Mouse (Mus musculus) intestine, embryonic 14.5 days (tissue): Measurements from ENCODE around the gene Nmt1. TPM values are rescaled to one million over a fixed set of nuclear protein-coding genes. Genes with fewer than 3 reads are reported as not detected.

Source experiments
- ATAC-seq: fragments of 200-750 bp; cut with Nextera tagmentation; replicated peaks from 2 replicates; pipeline ENCODE4 v1.8.0; 2017; ENCODE audit warnings: low read depth, moderate number of reproducible peaks, moderate TSS enrichment, moderate library complexity; ENCODE audit not compliant: low FRiP score, low TSS enrichment
- DNase-seq: peaks from one replicate; pipeline ENCODE4 v3.0.0-alpha.2; 2018; ENCODE audit warnings: low spot score
- H3K27ac ChIP-seq: fragments of 300-500 bp; sonication (generic); 2 replicates; pipeline ENCODE4 v1.5.1; 2014; ENCODE audit warnings: low read depth, mild to moderate bottlenecking, control low read depth
- H3K27me3 ChIP-seq: fragments of 300-500 bp; sonication (generic); replicated peaks from 2 replicates; pipeline ENCODE4 v1.6.1; 2014; ENCODE audit warnings: low read length, control low read depth; ENCODE audit not compliant: control insufficient read depth, insufficient read depth
- H3K36me3 ChIP-seq: fragments of 300-500 bp; sonication (generic); 2 replicates; pipeline ENCODE4 v1.6.1; 2014; ENCODE audit warnings: low read length, control low read depth; ENCODE audit not compliant: control insufficient read depth, insufficient read depth
- H3K4me1 ChIP-seq: fragments of 300-500 bp; sonication (generic); replicated peaks from 2 replicates; pipeline ENCODE4 v1.6.1; 2014; ENCODE audit warnings: low read length, control low read depth, mixed read lengths; ENCODE audit not compliant: control insufficient read depth, insufficient read depth
- H3K4me2 ChIP-seq: fragments of 300-500 bp; sonication (generic); 2 replicates; pipeline ENCODE4 v1.6.1; 2014; ENCODE audit warnings: low read length
- H3K4me3 ChIP-seq: fragments of 300-500 bp; sonication (generic); 2 replicates; pipeline ENCODE4 v1.5.1; 2014; ENCODE audit warnings: low read depth, low read length, control low read depth, mixed read lengths
- H3K9ac ChIP-seq: fragments of 300-500 bp; sonication (generic); 2 replicates; pipeline ENCODE4 v1.6.1; 2014; ENCODE audit warnings: mild to moderate bottlenecking, low read length
- H3K9me3 ChIP-seq: fragments of 300-500 bp; sonication (generic); 2 replicates; pipeline ENCODE4 v1.6.1; 2016; ENCODE audit warnings: low read length, control low read depth; ENCODE audit not compliant: control insufficient read depth
- WGBS: fragments of 180-500 bp; shearing (Covaris S2); extraction: QIAGEN DNeasy Blood & Tissue Kit; methylation state at CpG from one replicate; pipeline ENCODE4 v1.1.7; 2014; 5-methylcytosine and 5-hydroxymethylcytosine counted together
- polyA plus RNA-seq: library from polyadenylated mRNA; unstranded; fragments of >200 nt; fragmentation: Nextera tagmentation; extraction: Ambion mirVana; gene quantifications from 2 replicates; pipeline ENCODE4 v1.2.1, GENCODE M21; 2014

Gene Nmt1
- polyA plus RNA-seq, 1 experiment from 2014 or later, result 69.3 TPM

- Histone ChIP-seq H3K9me3 (no peaks in the 10 kb centered on the region), H3K4me3 (no peak overlapping the region), H3K36me3 (peaks cover 91% of the 10 kb centered on the region), H3K4me1 (no peaks in the 10 kb centered on the region), H3K27ac (no peak overlapping the region), H3K9ac (no peak overlapping the region), H3K27me3 (no peaks in the 10 kb centered on the region), H3K4me2 (no peak overlapping the region)
- no peak for DNase-seq
- ATAC-seq, result no peak
- WGBS, result 99% methylated on average over 7 of the region's 7 CpGs
Observed at GRCm38 (mm10) chr11:103056636-103057035, 28.6 kb downstream of the Nmt1 start.

- no peak for ATAC-seq
- peaks cover 86% of the 10 kb centered on the region for H3K36me3 ChIP-seq
- no peaks in the 10 kb centered on the region for H3K4me1 ChIP-seq
Observed at GRCm38 (mm10) chr11:103058499-103059085, 30.6 kb downstream of the Nmt1 start.

GRCm38 (mm10) chr11:103066191-103067050, 38.4 kb downstream of the Nmt1 start:
- Histone ChIP-seq H3K9ac (no peak overlapping the region), H3K36me3 (peaks cover 86% of the 10 kb centered on the region), H3K4me1 (no peaks in the 10 kb centered on the region), H3K4me2 (no peak overlapping the region), H3K27me3 (no peaks in the 10 kb centered on the region), H3K4me3 (no peak overlapping the region), H3K9me3 (no peaks in the 10 kb centered on the region), H3K27ac (no peak overlapping the region)
- no peak for DNase-seq
- 98% methylated on average over 14 of the region's 14 CpGs for WGBS
- ATAC-seq, result no peak

More at GRCm38 (mm10) chr11:103058499-103059085, 30.6 kb downstream of the Nmt1 start:
- Histone ChIP-seq H3K9ac (no peak overlapping the region), H3K27ac (no peak overlapping the region), H3K27me3 (no peaks in the 10 kb centered on the region), H3K4me2 (no peak overlapping the region), H3K9me3 (no peaks in the 10 kb centered on the region), H3K4me3 (no peak overlapping the region)
- DNase-seq, result no peak
- 66% methylated on average over 3 of the region's 3 CpGs for WGBS

- DNase-seq, result no peak
Observed at GRCm38 (mm10) chr11:103067051-103067361, 39.0 kb downstream of the Nmt1 start.

GRCm38 (mm10) chr11:103067457-103068001, 39.5 kb downstream of the Nmt1 start:
- Histone ChIP-seq H3K4me2 (no peak overlapping the region), H3K36me3 (peaks cover 76% of the 10 kb centered on the region), H3K4me3 (no peak overlapping the region), H3K9ac (no peak overlapping the region), H3K9me3 (no peaks in the 10 kb centered on the region), H3K4me1 (no peaks in the 10 kb centered on the region), H3K27ac (no peak overlapping the region), H3K27me3 (no peaks in the 10 kb centered on the region)
- ATAC-seq, result no peak
- no peak for DNase-seq
- WGBS, result 72% methylated on average over 8 of the region's 8 CpGs

More at GRCm38 (mm10) chr11:103067051-103067361, 39.0 kb downstream of the Nmt1 start:
- H3K27me3 ChIP-seq, result no peaks in the 10 kb centered on the region
- H3K4me1 ChIP-seq, result no peaks in the 10 kb centered on the region
- no peak overlapping the region for H3K27ac ChIP-seq
- no peak overlapping the region for H3K4me2 ChIP-seq
- no peak for ATAC-seq
- H3K36me3 ChIP-seq, result peaks cover 80% of the 10 kb centered on the region
- no peak overlapping the region for H3K9ac ChIP-seq
- 95% methylated on average over 6 of the region's 6 CpGs for WGBS
- no peak overlapping the region for H3K4me3 ChIP-seq
- H3K9me3 ChIP-seq, result no peaks in the 10 kb centered on the region

- no peak overlapping the region for H3K4me3 ChIP-seq
- H3K9ac ChIP-seq, result no peak overlapping the region
- no peaks in the 10 kb centered on the region for H3K9me3 ChIP-seq
- H3K27ac ChIP-seq, result no peak overlapping the region
- no peaks in the 10 kb centered on the region for H3K27me3 ChIP-seq
- 91% methylated on average over 4 of the region's 4 CpGs for WGBS
- DNase-seq (no peak), ATAC-seq (no peak)
- no peaks in the 10 kb centered on the region for H3K4me1 ChIP-seq
- peaks cover 72% of the 10 kb centered on the region for H3K36me3 ChIP-seq
- H3K4me2 ChIP-seq, result no peak overlapping the region
Observed at GRCm38 (mm10) chr11:103068272-103068671, 40.3 kb downstream of the Nmt1 start.

- H3K4me3 ChIP-seq, result no peak overlapping the region
- 96% methylated on average over 11 of the region's 11 CpGs for WGBS
- DNase-seq (no peak), ATAC-seq (no peak)
- H3K4me1 ChIP-seq, result no peaks in the 10 kb centered on the region
- no peak overlapping the region for H3K4me2 ChIP-seq
- no peaks in the 10 kb centered on the region for H3K9me3 ChIP-seq
- no peak overlapping the region for H3K27ac ChIP-seq
- H3K9ac ChIP-seq, result no peak overlapping the region
- H3K36me3 ChIP-seq, result peaks cover 66% of the 10 kb centered on the region
- H3K27me3 ChIP-seq, result no peaks in the 10 kb centered on the region
Observed at GRCm38 (mm10) chr11:103068884-103069283, 40.9 kb downstream of the Nmt1 start.

GRCm38 (mm10) chr11:103069731-103070130, 41.7 kb downstream of the Nmt1 start:
- Histone ChIP-seq H3K27ac (no peak overlapping the region), H3K4me3 (no peak overlapping the region), H3K4me1 (no peaks in the 10 kb centered on the region), H3K36me3 (peaks cover 58% of the 10 kb centered on the region), H3K9ac (no peak overlapping the region), H3K4me2 (no peak overlapping the region), H3K27me3 (no peaks in the 10 kb centered on the region), H3K9me3 (no peaks in the 10 kb centered on the region)
- WGBS, result 97% methylated on average over 2 of the region's 2 CpGs
- DNase-seq (no peak), ATAC-seq (no peak)
